19 mouse cellular contexts compared by ENCODE assay signal in the genomic region with DNA sequence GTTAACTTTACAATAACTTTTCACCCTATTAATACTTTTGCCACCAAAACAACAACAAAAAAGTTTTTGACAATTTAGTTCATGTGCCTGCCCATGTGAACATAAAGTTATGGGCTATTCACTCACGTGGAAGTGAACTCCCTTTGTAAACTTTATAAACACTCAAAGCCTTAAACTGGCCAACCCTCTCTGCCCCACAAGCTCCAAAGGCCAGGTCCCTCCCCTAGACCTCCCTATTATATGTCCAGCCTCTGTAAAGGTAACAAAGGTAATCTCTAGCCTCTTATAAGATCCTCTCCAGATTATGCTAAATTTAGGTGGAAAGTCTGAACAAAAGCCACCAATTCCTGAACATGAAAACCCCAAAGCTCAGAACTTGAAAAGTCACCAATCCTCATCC.
"Had no signal": no experiment of that assay in that cellular context is flagged by ENCODE, and none has a peak within 500 bp of the region (broad histone marks: within the 10 kb centered on the region; RNA-seq: fewer than 3 reads in every experiment).

No protein-coding gene starts in this region.

- H3K4me1 ChIP-seq: midbrain, embryonic 10.5 days; midbrain, embryonic 12.5 days; neural tube, embryonic 13.5 days; neural tube, embryonic 15.5 days had no signal

- H3K27ac ChIP-seq: midbrain, embryonic 10.5 days; midbrain, embryonic 12.5 days; neural tube, embryonic 13.5 days; neural tube, embryonic 15.5 days had no signal

- ATAC-seq: lung, postnatal 0 days; midbrain, embryonic 16.5 days had no signal

- H3K9me3 ChIP-seq: midbrain, embryonic 10.5 days; midbrain, embryonic 12.5 days; neural tube, embryonic 13.5 days; neural tube, embryonic 15.5 days had no signal

- DNase-seq: lung, adult 18-20 months; lung, postnatal 4 days; midbrain, embryonic 14.5 days; retina, postnatal 1 day; right cerebral cortex, adult 18-20 months; right cerebral cortex, postnatal 25 days; right cerebral cortex, postnatal 4 days; spleen, adult 18-20 months; thymus, adult 18-20 months; thymus, postnatal 14 days; thymus, postnatal 36 days had no signal

- H3K36me3 ChIP-seq: midbrain, embryonic 12.5 days; neural tube, embryonic 13.5 days; neural tube, embryonic 15.5 days had no signal

- H3K27me3 ChIP-seq: midbrain, embryonic 12.5 days; neural tube, embryonic 13.5 days; neural tube, embryonic 15.5 days had no signal

- H3K4me3 ChIP-seq: midbrain, embryonic 10.5 days; midbrain, embryonic 12.5 days; myocyte; neural tube, embryonic 13.5 days; neural tube, embryonic 15.5 days had no signal

- H3K9ac ChIP-seq: lung, embryonic 14.5 days; midbrain, embryonic 12.5 days; neural tube, embryonic 13.5 days; neural tube, embryonic 15.5 days had no signal

- H3K4me2 ChIP-seq: lung, embryonic 14.5 days; midbrain, embryonic 12.5 days; neural tube, embryonic 13.5 days; neural tube, embryonic 15.5 days had no signal
